Mouse (Mus musculus) CH12F3 (cell line): ENCODE results near the gene Tff1.

Experiments
- in situ Hi-C: fragments of 300-500 bp; cut with MboI; formaldehyde crosslinking; loops from 2 replicates; pipeline ENCODE4 v1.14.3; 2020; ENCODE audit warnings: low sequenced_read_pairs

Gene Tff1

DNA sequence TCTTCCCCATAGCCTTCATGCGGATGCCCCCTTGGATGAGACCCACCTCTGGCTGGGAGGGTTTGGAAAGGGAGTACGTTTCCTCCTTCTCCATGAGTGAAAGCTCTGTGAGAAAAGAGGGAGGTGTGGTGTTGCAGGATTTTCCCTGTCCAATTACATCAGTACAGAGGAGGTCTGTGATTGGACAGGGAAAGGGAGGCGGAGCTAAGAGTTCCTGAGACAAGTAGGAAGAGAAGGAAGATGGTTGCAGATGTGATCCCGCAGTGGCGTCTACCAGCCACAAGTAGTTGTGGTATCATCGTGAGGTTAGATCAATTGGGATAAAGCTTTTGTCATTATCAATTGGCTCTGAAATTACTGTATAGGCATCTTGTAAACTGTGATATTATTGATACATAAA, 7.2 kb downstream of the Tff1 start:
- in situ Hi-C loops: no loop called here

DNA sequence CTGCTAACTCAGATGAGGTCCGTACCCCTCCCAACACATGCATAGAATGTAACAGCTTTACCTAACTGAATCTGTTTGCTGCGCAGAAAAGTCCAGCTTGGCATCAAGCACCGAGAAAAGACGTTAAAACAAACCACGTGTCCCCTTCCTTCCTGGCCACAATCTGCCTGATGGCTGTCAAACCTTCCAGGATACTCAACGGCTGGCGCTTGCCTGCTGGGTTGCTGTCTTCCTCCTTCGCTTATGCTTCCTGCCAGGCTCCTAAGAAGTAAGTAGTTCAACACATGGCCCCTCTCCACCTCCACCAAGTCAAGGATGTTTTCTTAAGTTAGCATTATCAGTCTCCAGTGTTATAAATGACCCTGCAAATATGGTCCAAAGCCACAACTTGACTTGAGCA, 11.3 kb downstream of the Tff1 start:
- in situ Hi-C loops: no loop called here

DNA sequence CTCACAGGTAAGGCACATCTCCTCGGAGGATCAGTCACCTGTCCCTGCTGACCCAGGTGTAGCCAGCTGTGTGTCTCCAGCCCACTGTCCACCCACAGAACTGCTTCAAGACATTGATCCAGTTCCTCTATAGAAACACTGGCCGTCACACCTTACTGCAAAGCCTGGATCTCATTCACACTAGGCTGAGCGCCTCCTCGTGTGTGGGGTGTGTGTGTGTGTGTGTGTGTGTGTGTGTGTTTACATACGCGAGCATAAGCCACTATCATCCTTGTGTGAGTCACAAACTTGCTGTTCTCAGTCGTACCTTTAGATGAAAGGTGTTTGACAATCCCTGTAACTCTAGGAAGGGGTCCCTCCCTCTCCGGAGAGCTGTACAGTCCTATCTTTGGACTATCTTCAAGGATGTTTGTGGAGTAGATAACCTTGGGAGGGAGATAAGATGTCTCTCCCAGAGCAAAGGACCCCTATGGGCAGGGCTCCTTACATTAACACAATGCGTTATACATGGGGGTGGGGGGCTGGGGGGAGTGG, 12.0 kb downstream of the Tff1 start:
- in situ Hi-C loops: no loop called here

DNA sequence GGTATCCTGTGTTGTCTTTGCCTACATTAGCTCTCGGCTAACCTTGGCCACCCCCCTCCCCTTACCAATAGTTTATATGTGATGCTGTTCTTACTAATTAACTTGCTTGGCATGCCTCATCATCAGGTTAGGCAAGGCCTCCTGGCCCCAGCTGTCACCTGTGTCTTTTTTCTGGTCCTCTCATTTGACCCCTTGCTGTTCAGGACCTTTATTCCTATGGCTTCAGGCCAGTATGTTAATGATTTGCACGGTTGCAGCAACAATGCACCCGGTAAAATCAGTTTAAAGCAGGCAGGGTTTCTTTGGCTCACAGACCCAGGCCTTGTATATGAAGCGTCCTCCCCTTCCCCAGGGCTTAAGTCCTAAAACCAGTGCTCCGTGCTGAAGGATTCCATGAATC, 12.6 kb downstream of the Tff1 start:
- in situ Hi-C loops: no loop called here

DNA sequence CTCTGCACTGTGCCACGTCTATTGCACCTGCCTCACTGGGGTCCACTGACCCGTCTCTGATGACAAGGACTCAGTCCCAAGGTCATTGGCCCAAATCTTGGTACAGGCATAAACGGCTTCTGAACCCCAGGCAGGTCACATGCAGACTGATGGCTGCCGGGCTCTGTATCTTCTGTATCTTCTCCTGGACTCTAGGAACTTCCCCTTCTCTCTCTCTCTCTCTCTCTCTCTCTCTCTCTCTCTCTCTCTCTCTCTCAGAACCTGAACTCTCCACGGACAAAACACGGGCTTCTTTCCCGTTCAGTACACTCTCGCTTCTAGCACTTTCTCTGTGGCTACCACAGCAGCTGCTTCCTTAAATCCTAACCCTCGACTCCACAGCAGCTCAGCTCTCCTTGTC, 19.1 kb downstream of the Tff1 start:
- in situ Hi-C loops: no loop called here

DNA sequence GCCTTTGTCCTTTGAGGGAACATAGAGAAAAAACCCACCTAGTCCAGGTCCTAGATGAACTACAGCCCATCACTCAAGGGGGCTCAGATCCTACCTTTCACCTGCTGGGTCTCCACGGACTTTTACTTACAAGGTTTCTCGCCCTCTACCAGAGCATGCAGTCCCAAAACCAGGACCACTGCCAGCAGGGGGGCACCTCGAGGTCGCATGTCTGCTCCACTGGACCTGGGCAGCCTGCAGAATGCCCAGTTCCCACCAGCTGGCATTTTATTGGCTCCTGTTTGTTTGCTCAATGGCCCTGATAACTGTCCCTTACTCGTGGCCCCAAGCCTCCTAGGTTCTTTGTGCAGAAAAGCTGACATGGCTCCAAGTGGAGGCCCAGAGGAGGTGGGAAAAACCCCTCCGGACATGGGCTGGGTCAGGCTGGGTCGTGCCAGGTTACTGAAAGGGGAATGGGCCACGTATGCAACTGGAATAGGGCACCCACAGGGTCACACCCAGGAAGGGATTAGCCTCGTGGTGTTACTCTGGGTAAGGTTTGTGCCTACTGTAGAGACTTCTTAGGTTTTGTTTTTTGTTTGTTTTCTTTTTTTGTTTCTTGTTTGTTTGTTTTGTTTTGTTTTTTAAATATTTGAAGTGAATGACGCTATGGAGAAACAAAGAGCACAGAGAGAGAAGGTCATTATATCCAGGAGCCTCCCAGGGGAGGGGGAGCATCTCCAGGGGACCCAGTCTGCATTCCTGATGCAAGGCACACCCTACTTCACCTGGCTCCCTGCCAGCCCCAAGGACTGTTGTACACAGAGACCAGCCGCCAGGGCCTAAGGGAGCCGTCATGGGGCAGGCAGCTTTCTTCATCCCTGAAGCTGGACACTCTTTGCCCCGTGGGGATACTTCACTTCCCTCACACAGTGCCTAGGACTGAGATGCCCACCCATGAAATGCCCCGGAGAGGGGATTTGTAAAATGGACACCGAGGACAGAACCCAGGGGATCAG, 20.7 kb downstream of the Tff1 start, which contains the start of gene Tff2:
Gene Tff2, minus strand, starts transcription at position 243 of the 998 bp plus-strand sequence.
- in situ Hi-C loops: no loop called here

DNA sequence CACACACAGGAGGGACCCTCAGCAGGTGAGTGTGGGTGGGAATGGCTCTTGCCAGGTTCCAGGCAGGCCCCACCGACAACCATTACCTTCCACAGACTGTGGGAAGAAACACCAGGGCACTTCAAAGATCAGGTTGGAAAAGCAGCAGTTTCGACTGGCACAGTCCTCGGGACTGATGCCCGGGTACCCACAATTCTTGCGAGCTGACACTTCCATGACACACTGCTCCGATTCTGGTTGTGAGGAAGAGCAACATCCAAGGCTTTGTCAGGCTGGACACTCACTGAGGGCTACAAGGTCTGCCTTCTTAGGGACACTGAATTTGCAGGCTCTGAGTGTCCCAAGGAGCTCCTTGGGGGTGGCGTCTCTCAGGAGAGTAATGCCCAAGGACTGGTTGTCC, 23.0 kb downstream of the Tff1 start:
- in situ Hi-C loops: no loop called here

DNA sequence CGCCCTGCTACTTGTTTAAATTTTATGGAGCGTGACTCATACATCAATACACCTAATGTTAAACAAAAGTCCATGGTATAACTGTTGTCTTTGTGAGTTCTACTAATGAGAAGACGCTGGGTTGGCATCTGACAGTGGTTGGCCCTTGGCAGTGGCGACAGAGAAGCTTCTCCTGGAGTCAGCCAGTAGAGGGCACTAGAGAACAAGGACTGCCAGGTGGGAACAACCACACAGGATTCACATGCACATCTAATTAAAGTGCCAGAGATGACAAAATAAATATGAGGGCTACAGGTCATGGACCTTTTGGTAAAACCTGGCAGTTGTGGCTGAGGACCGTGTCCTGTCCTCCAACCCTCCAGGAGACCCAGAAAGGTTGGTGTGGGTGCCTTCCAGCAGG, 26.7 kb downstream of the Tff1 start:
- in situ Hi-C loops: loop anchor here (10.0 kb wide), 1 partner anchor 116 kb away; no protein-coding TSS in a partner anchor

DNA sequence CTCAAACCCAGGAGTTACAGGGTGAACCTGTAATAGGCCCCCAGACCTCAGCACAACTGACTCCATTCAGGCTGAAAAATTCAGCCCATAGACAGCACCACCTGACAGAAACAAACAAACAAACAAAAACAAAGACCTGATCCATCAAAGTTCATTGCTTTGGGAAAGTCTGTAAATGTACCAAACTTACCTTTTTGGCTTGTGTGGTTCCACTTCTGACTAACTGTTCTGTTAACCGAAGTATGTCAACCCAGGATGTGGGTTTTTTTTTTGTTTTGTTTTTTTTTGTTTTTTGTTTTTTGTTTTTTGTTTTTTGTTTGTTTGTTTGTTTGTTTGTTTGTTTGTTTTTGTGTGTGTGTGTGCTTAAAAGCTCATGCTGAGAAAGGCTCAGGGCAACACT, 28.3 kb downstream of the Tff1 start:
- in situ Hi-C loops: loop anchor here (10.0 kb wide), 1 partner anchor 118 kb away; no protein-coding TSS in a partner anchor

DNA sequence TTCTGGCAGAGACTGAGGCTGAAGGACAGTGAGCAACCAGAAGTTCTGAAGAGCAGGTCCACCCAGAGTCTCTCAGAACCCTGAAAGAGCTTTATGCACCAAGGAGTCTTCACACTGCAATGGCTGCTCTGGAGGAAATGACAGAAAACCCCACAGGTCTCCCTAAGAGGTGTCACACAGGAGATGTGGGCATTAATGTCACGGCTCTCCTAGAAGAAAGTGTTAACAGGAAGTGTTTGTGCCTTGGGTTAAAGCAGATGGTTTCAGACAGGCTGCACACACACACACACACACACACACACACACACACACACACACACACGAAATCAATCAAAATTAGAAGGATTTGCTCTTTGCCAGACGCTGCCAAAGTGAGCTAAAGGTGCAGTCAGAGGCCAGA, 28.8 kb downstream of the Tff1 start:
- in situ Hi-C loops: loop anchor here (10.0 kb wide), 1 partner anchor 119 kb away; no protein-coding TSS in a partner anchor

DNA sequence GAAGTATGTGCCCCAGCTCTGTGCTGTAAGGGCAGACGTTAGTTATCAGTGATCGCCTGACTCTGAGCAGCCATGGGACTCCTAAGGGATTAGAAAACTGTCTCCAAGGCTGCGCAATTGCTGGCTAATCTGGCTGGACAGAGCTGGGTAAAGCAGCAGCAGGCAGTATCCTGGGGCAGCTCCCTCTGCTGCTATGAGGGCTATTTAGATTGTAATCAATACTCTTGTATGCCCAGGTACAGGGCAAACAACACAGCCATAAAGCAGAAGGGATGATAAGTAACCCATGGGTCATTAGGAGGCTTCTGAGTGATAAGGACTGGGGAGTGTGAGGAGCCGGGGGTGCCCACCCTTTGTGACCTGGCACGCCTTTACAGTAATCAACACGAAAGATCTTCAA, 30.2 kb downstream of the Tff1 start:
- in situ Hi-C loops: loop anchor here (10.0 kb wide), 1 partner anchor 120 kb away; no protein-coding TSS in a partner anchor

DNA sequence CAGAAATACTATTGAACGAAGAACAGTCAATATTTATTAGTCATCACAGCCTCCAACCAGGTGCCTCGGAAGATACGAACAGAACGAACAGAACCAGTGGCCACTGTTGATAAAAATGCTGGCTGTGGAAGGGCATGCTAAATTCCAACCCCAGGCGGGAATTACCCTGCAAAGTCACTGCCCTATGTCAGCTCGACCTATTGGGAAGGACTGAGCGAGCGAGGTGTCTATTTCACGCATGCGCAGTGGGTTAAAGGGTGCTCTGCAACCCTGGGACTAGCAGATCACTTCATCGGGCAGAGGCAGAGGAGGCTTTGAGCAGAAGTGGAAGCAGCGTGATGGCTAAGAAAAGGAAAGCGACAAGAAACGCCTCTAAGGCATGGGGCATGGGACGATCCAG, 31.3 kb downstream of the Tff1 start:
- in situ Hi-C loops: loop anchor here (10.0 kb wide), 1 partner anchor 121 kb away; no protein-coding TSS in a partner anchor

DNA sequence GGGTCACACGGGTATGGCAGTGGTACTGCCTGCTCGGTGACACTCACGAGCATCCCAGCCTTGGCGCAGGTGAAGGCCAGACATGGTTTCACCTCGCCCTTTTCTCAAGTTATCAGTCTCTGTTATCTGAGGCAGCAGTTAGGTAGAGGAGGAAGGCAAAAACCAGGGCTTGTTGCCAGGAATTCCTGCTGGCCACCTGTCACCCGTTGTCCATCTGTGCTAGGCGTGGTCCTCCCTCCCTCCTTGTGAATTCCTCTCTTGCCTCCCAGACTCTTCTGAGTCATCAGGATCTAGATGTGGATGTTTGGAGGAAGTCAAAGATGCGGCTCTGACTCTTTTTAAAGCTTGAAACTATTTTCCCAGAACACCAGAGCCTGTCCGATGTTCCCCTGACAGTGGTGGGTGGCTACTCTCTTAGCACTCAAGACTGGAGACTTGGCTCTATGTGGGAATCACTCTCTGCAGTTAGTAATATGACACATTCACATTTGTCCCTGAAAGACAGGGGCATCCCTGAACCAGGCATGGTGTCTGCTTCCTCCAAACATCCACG, 33.7 kb downstream of the Tff1 start:
- in situ Hi-C loops: loop anchor here (10.0 kb wide), 1 partner anchor 123 kb away; no protein-coding TSS in a partner anchor

DNA sequence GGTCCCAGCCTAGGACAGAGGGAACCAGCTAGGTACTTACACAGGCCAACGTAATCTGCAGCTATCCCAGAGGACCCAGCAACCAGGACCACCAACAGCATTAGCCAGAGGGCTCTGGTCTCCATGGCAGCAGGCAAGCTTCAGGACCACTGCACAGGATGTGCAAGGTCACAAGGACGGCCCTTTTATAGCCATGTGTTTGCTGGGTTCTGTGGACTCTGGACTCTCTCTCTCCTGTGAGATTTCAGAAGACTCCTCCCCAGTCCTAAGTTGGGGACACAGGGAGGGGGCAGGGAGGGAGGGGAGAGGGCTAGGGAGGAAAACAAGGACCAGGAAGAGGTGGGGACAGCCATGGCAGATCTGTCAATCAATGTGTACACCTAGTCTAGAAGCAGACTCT, 35.6 kb downstream of the Tff1 start, which contains the start of gene Tff3:
Gene Tff3, minus strand, starts transcription at position 195 of the 400 bp plus-strand sequence.
- in situ Hi-C loops: no loop called here

DNA sequence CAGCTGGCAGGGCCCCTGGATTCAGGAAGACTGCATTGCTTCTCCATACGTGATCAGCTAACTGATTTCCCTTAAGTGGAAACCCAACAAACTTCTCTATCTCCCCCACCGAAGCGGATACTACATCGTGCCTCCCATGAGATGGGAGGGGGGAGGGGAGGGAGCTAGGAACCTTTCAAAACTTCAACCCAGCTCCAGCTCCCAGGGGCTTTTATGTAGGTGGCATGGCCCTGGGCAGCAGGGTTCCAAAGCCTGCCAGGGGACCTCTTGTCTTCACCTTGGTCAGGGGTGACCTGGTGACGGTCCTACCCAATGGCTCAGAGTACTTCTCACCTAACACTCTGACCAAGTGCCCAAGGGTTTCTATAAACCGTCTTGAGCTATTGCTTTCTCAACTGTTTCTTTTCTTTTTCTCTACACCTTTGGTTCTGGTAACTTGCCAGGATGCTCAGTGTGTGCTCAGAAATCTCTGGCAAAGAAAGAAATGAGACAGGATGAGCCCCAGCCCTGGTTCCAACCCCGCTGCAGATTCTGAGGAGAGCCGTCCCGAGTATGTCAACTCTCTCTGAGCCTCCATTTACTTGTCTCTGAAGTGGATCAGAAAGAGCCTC, 36.3 kb downstream of the Tff1 start:
- in situ Hi-C loops: no loop called here

DNA sequence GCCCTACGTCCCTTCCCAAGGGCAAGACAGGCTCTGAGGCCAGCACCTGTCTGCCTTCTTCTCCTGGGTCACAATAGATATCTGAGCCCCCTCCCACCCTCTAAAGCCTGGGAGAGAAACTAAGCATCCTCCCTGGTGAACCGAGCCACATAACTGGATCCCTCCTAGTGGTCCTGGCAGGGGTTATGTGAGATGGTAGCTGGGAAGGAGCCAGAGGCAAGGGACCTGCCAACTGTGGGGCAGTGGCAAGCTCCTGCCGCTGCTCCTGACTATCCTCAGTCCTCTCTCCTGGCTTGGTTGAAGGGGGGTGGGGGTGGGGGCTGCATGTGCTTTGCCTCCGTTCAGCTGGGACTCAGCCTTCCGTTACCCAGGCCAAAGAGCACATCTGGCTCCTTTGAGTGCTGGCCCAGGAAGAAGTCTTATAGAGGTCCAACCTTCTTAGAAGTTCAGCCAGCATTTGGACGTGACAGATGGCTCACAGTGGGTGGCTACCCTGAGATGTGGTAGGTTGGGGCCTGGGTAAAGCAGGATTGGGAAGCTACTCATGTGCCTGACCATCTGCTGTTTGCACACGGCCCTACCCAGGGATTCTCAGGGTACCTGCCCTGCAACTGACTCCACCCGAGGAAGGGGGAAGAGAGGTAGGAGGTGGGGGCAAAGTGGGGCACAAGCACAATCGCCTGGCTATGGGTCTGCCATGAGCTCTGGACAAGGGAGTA, 39.4 kb downstream of the Tff1 start:
- in situ Hi-C loops: no loop called here

DNA sequence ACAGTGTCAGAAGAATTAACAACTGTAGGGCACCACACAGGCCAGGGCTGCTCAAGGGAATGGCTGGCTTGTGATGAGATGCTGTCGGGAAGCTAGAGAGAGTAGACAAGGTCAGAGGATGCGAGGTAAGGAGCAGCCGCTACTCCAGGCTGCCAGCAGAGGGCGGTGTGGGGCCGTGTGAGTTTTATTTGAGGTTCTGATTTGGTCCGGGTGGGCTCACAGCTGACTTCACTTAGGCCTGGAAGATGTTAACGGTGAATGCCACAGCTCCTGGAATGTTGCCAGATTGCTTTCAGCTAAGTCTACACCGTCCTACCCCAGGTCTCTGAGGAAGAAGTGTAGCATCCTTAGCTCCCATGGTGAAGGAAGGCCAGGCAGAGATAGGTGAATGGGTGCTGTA, 43.1 kb downstream of the Tff1 start:
- in situ Hi-C loops: no loop called here

DNA sequence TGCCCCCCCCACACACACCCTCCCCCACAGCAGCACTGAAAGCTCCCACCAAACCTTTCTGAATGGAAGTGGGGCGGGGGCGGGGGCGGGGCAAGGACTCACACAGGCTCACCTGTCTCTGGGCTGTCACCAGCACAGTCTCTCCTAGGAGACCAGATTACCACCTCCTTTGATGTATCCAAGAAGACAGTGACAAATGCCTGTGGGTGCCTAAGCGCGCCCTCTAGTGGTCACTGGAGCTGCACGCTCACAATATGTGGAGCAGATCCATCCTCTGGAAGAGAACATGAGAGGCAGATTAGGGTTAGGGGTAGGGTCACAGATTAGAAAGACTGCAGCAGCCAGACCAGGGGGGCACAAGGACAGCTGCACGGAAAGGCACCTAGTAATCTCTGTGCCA, 45.6 kb downstream of the Tff1 start:
- in situ Hi-C loops: loop anchor here (5.0 kb wide), 1 partner anchor 102 kb away; no protein-coding TSS in a partner anchor

DNA sequence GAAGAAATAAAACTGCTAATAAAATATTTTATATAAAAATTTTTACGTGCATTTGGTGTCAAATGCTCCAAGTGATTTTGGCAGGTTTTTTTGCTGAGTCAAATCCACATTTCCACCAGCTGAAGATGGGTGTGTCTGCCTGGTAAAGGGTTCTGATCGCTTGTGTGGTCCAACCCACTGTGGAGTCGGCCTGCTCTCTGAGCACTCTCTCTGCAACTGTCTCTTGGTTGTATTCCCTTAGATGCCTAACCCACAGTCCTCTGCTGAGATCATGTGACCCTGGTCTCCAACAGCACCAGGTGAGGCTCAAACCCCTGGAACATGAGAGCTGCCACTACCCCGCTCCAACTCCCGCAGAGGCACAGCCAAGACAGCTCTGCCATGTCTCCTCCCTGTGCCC, 47.1 kb downstream of the Tff1 start:
- in situ Hi-C loops: loop anchor here (5.0 kb wide), 1 partner anchor 101 kb away; no protein-coding TSS in a partner anchor

DNA sequence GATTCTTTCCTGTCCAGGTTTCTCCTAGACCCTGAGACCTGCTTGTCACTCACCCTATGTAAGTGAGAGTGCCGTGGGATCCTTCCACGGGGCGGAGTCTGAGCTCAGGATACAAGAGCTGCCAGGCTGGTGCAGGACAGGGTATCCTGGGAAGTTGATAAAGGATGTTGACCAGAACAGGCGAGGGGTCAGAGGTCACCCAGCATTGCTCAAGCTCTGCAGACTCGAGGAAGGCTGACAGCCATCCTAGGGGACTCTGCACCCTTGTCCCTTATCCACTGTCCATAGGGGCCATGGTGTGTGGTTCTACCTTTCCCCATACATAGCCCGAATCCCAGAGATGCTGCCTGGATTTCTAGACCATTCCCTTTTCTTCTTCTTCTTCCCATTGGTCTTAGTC, 49.0 kb downstream of the Tff1 start:
- in situ Hi-C loops: loop anchor here (5.0 kb wide), 1 partner anchor 99 kb away; no protein-coding TSS in a partner anchor
